Mouse (Mus musculus) retina, adult 2 months (tissue): Measurements from ENCODE around the gene 4930503E14Rik.
"Not testable (repeated sequence)": the region's sequence is repeated elsewhere in the genome, so short reads cannot be mapped to it uniquely, and the experiment has no call there.

Experiments
- DNase-seq: peaks from one replicate; pipeline ENCODE4 v3.0.0-alpha.2; 2012; ENCODE audit warnings: low read depth, low spot score

Gene 4930503E14Rik

GRCm38 (mm10) chr14:44213154-44213553 lies at the start of gene 4930503E14Rik:
4930503E14Rik (minus strand) TSS chr14:44213254.
- not testable (repeated sequence) for DNase-seq

- no peak for DNase-seq
Observed at GRCm38 (mm10) chr14:44248039-44248438, 35.0 kb upstream of the 4930503E14Rik start.

- DNase-seq, result not testable (repeated sequence)
Observed at GRCm38 (mm10) chr14:44197361-44197760, 15.7 kb downstream of the 4930503E14Rik start, which contains the start of gene Gm8212. Gm8212 (plus strand) TSS chr14:44197661.

GRCm38 (mm10) chr14:44123551-44123950 lies 89.5 kb downstream of the 4930503E14Rik start, which contains the start of gene Gm3327:
Gm3327 (plus strand) TSS chr14:44123851.
- DNase-seq, result not testable (repeated sequence)
